Mouse (Mus musculus) spleen, adult 2 months (tissue): Measurements from ENCODE around the gene Vopp1.

Experiments
- CTCF ChIP-seq: fragments of 200-500 bp; IDR thresholded peaks from 2 replicates; pipeline ENCODE4 v1.5.1; 2011; ENCODE audit warnings: mild to moderate bottlenecking, inconsistent platforms; ENCODE audit not compliant: insufficient read depth, insufficient read length, insufficient replicate concordance; ENCODE audit errors: extremely low read depth
- POLR2A ChIP-seq: fragments of 200-500 bp; IDR thresholded peaks from 2 replicates; pipeline ENCODE4 v1.6.1; 2011; ENCODE audit warnings: low read depth, low read length, inconsistent platforms

- TF ChIP-seq CTCF (no peak), POLR2A (no peak)
These were observed 21.8 kb downstream of the Vopp1 start for GRCm38 (mm10) chr6:57803130-57803529.
